Mouse (Mus musculus) hindbrain, embryonic 13.5 days (tissue): ENCODE measurements at regions not wholly inside any gene's neighbourhood (a gene's known extent, or its start where the extent isn't known, plus 50 kb on each side); places are given as distances from the start of the nearest gene placed in this dataset.

Source experiments
- ATAC-seq: fragments of 200-750 bp; cut with Nextera tagmentation; 2 replicates; pipeline ENCODE4 v1.8.0; 2017; ENCODE audit warnings: moderate TSS enrichment; ENCODE audit not compliant: low FRiP score
- H3K27ac ChIP-seq: fragments of 300-500 bp; sonication (generic); 2 replicates; pipeline ENCODE4 v1.5.1; 2015; ENCODE audit warnings: inconsistent platforms, mild to moderate bottlenecking, moderate library complexity
- H3K27me3 ChIP-seq: fragments of 300-500 bp; sonication (generic); 2 replicates; pipeline ENCODE4 v1.6.1; 2015; ENCODE audit warnings: mild to moderate bottlenecking, inconsistent platforms
- H3K36me3 ChIP-seq: fragments of 300-500 bp; sonication (generic); 2 replicates; pipeline ENCODE4 v1.6.1; 2015; ENCODE audit warnings: mild to moderate bottlenecking, inconsistent platforms
- H3K4me1 ChIP-seq: fragments of 300-500 bp; sonication (generic); replicated peaks from 2 replicates; pipeline ENCODE4 v1.6.1; 2015; ENCODE audit warnings: inconsistent platforms
- H3K4me2 ChIP-seq: fragments of 300-500 bp; sonication (generic); 2 replicates; pipeline ENCODE4 v1.6.1; 2015; ENCODE audit warnings: inconsistent platforms, mild to moderate bottlenecking, moderate library complexity
- H3K4me3 ChIP-seq: fragments of 300-500 bp; sonication (generic); 2 replicates; pipeline ENCODE4 v1.5.1; 2015; ENCODE audit warnings: mild to moderate bottlenecking, inconsistent platforms
- H3K9ac ChIP-seq: fragments of 300-500 bp; sonication (generic); 2 replicates; pipeline ENCODE4 v1.6.1; 2015; ENCODE audit warnings: mild to moderate bottlenecking, inconsistent platforms
- H3K9me3 ChIP-seq: fragments of 300-500 bp; sonication (generic); 2 replicates; pipeline ENCODE4 v1.6.1; 2016; ENCODE audit warnings: inconsistent platforms
- WGBS: fragments of 180-500 bp; shearing (Covaris S2); methylation state at CpG from one replicate; pipeline ENCODE4 v1.1.7; 2015; 5-methylcytosine and 5-hydroxymethylcytosine counted together

GRCm38 (mm10) chr17:51683318-51683717 lies 149.8 kb downstream of the Satb1 start:
- no peak overlapping the region for H3K27ac ChIP-seq
- no peaks in the 10 kb centered on the region for H3K27me3 ChIP-seq
- H3K4me3 ChIP-seq = no peak overlapping the region
- no peak overlapping the region for H3K4me2 ChIP-seq
- H3K9me3 ChIP-seq = no peaks in the 10 kb centered on the region
- no peaks in the 10 kb centered on the region for H3K4me1 ChIP-seq
- WGBS = 93% methylated on average over 4 of the region's 4 CpGs
- ATAC-seq = no peak
- no peak overlapping the region for H3K9ac ChIP-seq
- no peaks in the 10 kb centered on the region for H3K36me3 ChIP-seq

- no peak overlapping the region for H3K27ac ChIP-seq
- H3K4me1 ChIP-seq = no peaks in the 10 kb centered on the region
- no peak overlapping the region for H3K4me2 ChIP-seq
- H3K27me3 ChIP-seq = no peaks in the 10 kb centered on the region
- H3K9ac ChIP-seq = no peak overlapping the region
- 73% methylated on average over 3 of the region's 3 CpGs for WGBS
- H3K9me3 ChIP-seq = no peaks in the 10 kb centered on the region
- H3K36me3 ChIP-seq = no peaks in the 10 kb centered on the region
- H3K4me3 ChIP-seq = no peak overlapping the region
- no peak for ATAC-seq
Measured at GRCm38 (mm10) chr17:51682368-51682767, 150.7 kb downstream of the Satb1 start.

- H3K4me2 ChIP-seq = no peak overlapping the region
- no peak overlapping the region for H3K9ac ChIP-seq
- no peaks in the 10 kb centered on the region for H3K36me3 ChIP-seq
- H3K9me3 ChIP-seq = no peaks in the 10 kb centered on the region
- H3K27ac ChIP-seq = no peak overlapping the region
- WGBS = 94% methylated on average over 8 of the region's 8 CpGs
- ATAC-seq = no peak
- H3K4me1 ChIP-seq = no peaks in the 10 kb centered on the region
- no peaks in the 10 kb centered on the region for H3K27me3 ChIP-seq
- no peak overlapping the region for H3K4me3 ChIP-seq
Measured at GRCm38 (mm10) chr17:51677451-51677850, 155.6 kb downstream of the Satb1 start.

GRCm38 (mm10) chr17:51658408-51658807 lies 174.7 kb downstream of the Satb1 start:
- WGBS = 82% methylated on average over 4 of the region's 4 CpGs
- Histone ChIP-seq H3K36me3 (no peaks in the 10 kb centered on the region), H3K9ac (no peak overlapping the region), H3K4me3 (no peak overlapping the region), H3K4me2 (no peak overlapping the region), H3K27me3 (no peaks in the 10 kb centered on the region), H3K4me1 (no peaks in the 10 kb centered on the region), H3K9me3 (no peaks in the 10 kb centered on the region), H3K27ac (no peak overlapping the region)
- no peak for ATAC-seq

GRCm38 (mm10) chr17:51653881-51654280 lies 179.2 kb downstream of the Satb1 start:
- no peak for ATAC-seq
- H3K9ac ChIP-seq = no peak overlapping the region
- no peaks in the 10 kb centered on the region for H3K36me3 ChIP-seq
- H3K4me3 ChIP-seq = no peak overlapping the region
- no peak overlapping the region for H3K4me2 ChIP-seq
- no peaks in the 10 kb centered on the region for H3K9me3 ChIP-seq
- H3K27me3 ChIP-seq = no peaks in the 10 kb centered on the region
- no peaks in the 10 kb centered on the region for H3K4me1 ChIP-seq
- no peak overlapping the region for H3K27ac ChIP-seq
- 86% methylated on average over 3 of the region's 3 CpGs for WGBS

- H3K4me1 ChIP-seq = no peaks in the 10 kb centered on the region
- no peak overlapping the region for H3K9ac ChIP-seq
- no peaks in the 10 kb centered on the region for H3K36me3 ChIP-seq
- 91% methylated on average over 2 of the region's 2 CpGs for WGBS
- no peak for ATAC-seq
- no peak overlapping the region for H3K27ac ChIP-seq
- H3K9me3 ChIP-seq = no peaks in the 10 kb centered on the region
- no peaks in the 10 kb centered on the region for H3K27me3 ChIP-seq
- no peak overlapping the region for H3K4me3 ChIP-seq
- no peak overlapping the region for H3K4me2 ChIP-seq
Measured at GRCm38 (mm10) chr17:51651880-51652279, 181.2 kb downstream of the Satb1 start.

GRCm38 (mm10) chr17:51649213-51649815 lies 183.8 kb downstream of the Satb1 start:
- Histone ChIP-seq H3K9ac (no peak overlapping the region), H3K4me3 (no peak overlapping the region), H3K27me3 (no peaks in the 10 kb centered on the region), H3K9me3 (no peaks in the 10 kb centered on the region), H3K36me3 (no peaks in the 10 kb centered on the region), H3K4me1 (no peaks in the 10 kb centered on the region), H3K4me2 (no peak overlapping the region), H3K27ac (no peak overlapping the region)
- WGBS = 88% methylated on average over 12 of the region's 12 CpGs
- no peak for ATAC-seq

- 87% methylated on average over 2 of the region's 2 CpGs for WGBS
- H3K4me1 ChIP-seq = no peaks in the 10 kb centered on the region
- no peaks in the 10 kb centered on the region for H3K9me3 ChIP-seq
- no peak overlapping the region for H3K9ac ChIP-seq
- no peaks in the 10 kb centered on the region for H3K27me3 ChIP-seq
- H3K27ac ChIP-seq = no peak overlapping the region
- no peak overlapping the region for H3K4me2 ChIP-seq
- no peak overlapping the region for H3K4me3 ChIP-seq
- no peaks in the 10 kb centered on the region for H3K36me3 ChIP-seq
- no peak for ATAC-seq
Measured at GRCm38 (mm10) chr17:51646416-51646815, 186.7 kb downstream of the Satb1 start.

- no peak overlapping the region for H3K4me2 ChIP-seq
- H3K27me3 ChIP-seq = no peaks in the 10 kb centered on the region
- no peak overlapping the region for H3K27ac ChIP-seq
- no peaks in the 10 kb centered on the region for H3K9me3 ChIP-seq
- ATAC-seq = no peak
- H3K4me3 ChIP-seq = no peak overlapping the region
- H3K36me3 ChIP-seq = no peaks in the 10 kb centered on the region
- H3K4me1 ChIP-seq = no peaks in the 10 kb centered on the region
- H3K9ac ChIP-seq = no peak overlapping the region
- 87% methylated on average over 1 of the region's 1 CpGs for WGBS
Measured at GRCm38 (mm10) chr17:51645866-51646265, 187.2 kb downstream of the Satb1 start.

GRCm38 (mm10) chr17:51642682-51643081 lies 190.4 kb downstream of the Satb1 start:
- H3K27ac ChIP-seq = no peak overlapping the region
- H3K4me3 ChIP-seq = no peak overlapping the region
- H3K36me3 ChIP-seq = no peaks in the 10 kb centered on the region
- H3K4me1 ChIP-seq = no peaks in the 10 kb centered on the region
- H3K27me3 ChIP-seq = no peaks in the 10 kb centered on the region
- no peak for ATAC-seq
- H3K9me3 ChIP-seq = no peaks in the 10 kb centered on the region
- WGBS = 85% methylated on average over 2 of the region's 2 CpGs
- no peak overlapping the region for H3K9ac ChIP-seq
- H3K4me2 ChIP-seq = no peak overlapping the region

- Histone ChIP-seq H3K4me2 (no peak overlapping the region), H3K4me1 (no peaks in the 10 kb centered on the region), H3K27ac (no peak overlapping the region), H3K4me3 (no peak overlapping the region), H3K9me3 (no peaks in the 10 kb centered on the region), H3K27me3 (no peaks in the 10 kb centered on the region), H3K36me3 (no peaks in the 10 kb centered on the region), H3K9ac (no peak overlapping the region)
- WGBS = 96% methylated on average over 4 of the region's 4 CpGs
- no peak for ATAC-seq
Measured at GRCm38 (mm10) chr17:51635913-51636312, 197.2 kb downstream of the Satb1 start.

- ATAC-seq = no peak
- no peak overlapping the region for H3K9ac ChIP-seq
- 55% methylated on average over 2 of the region's 2 CpGs for WGBS
Measured at GRCm38 (mm10) chr17:51631574-51631973, 201.5 kb downstream of the Satb1 start.

GRCm38 (mm10) chr17:51620528-51620927 lies 212.6 kb downstream of the Satb1 start:
- Histone ChIP-seq H3K4me2 (no peak overlapping the region), H3K4me1 (no peaks in the 10 kb centered on the region), H3K27ac (no peak overlapping the region), H3K36me3 (no peaks in the 10 kb centered on the region), H3K9me3 (no peaks in the 10 kb centered on the region), H3K4me3 (no peak overlapping the region), H3K9ac (no peak overlapping the region), H3K27me3 (no peaks in the 10 kb centered on the region)
- WGBS = 56% methylated on average over 3 of the region's 3 CpGs
- ATAC-seq = no peak

More at GRCm38 (mm10) chr17:51631574-51631973, 201.5 kb downstream of the Satb1 start:
- Histone ChIP-seq H3K9me3 (no peaks in the 10 kb centered on the region), H3K4me1 (no peaks in the 10 kb centered on the region), H3K4me2 (no peak overlapping the region), H3K27me3 (no peaks in the 10 kb centered on the region), H3K36me3 (no peaks in the 10 kb centered on the region), H3K4me3 (no peak overlapping the region), H3K27ac (no peak overlapping the region)
